Mouse (Mus musculus): Measurements from ENCODE around the gene Drd5. TPM values are rescaled to one million over a fixed set of nuclear protein-coding genes. Genes with fewer than 3 reads are reported as not detected.

The Drd5 gene
- polyA plus RNA-seq, 1 experiment from 2014 or later: 0.27 TPM

DNA sequence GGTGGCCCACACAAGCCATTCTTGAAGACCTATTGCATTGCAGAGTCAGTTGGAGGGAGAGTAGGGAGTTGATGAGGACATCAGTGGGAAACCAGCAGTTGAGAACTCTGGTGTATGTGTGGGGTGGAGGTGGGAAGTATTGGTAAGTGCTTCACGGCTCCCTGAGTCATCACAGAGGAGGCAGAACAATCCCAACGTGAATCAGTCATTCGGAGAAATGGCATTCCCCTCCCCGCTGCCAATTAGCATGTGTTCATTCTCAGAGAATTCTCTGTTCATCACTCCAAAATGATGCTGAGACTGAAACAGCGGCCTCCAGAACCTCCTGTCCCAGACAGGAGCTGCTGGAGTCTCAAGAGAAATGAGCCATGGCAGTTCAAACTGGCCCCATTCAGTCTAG, 45.2 kb downstream of the Drd5 start:
- no peaks in the 10 kb centered on the region for H3K27me3 ChIP-seq (ENCODE audit: control insufficient read depth, insufficient read depth, low read length)
- H3K27ac ChIP-seq (replicated peaks; ENCODE audit: low read depth, low read length): no peak overlapping the region
- DNase-seq (ENCODE audit: low spot score) (no peak), ATAC-seq (replicated peaks; ENCODE audit: insufficient number of reproducible peaks, low FRiP score, low TSS enrichment, low read depth) (no peak)
- no peak overlapping the region for H3K4me2 ChIP-seq (ENCODE audit: low read depth, low read length)
- peaks cover 7% of the 10 kb centered on the region; the same call in 1 of the 2 replicates for H3K4me1 ChIP-seq (ENCODE audit: control insufficient read depth, insufficient read depth, low read length)
- 90% methylated on average over 5 of the region's 5 CpGs for WGBS
- no peaks in the 10 kb centered on the region for H3K36me3 ChIP-seq (replicated peaks; ENCODE audit: control insufficient read depth, insufficient read depth, low read depth, low read length)
- H3K9ac ChIP-seq (replicated peaks; ENCODE audit: low read length): no peak overlapping the region
- H3K9me3 ChIP-seq (replicated peaks; ENCODE audit: control insufficient read depth, low read length): no peaks in the 10 kb centered on the region
- H3K4me3 ChIP-seq (ENCODE audit: low read depth, low read length): no peak overlapping the region

GRCm38 (mm10) chr5:38365521-38365920, 46.4 kb downstream of the Drd5 start:
- DNase-seq (ENCODE audit: low spot score) (no peak), ATAC-seq (replicated peaks; ENCODE audit: insufficient number of reproducible peaks, low FRiP score, low TSS enrichment, low read depth) (no peak)
- Histone ChIP-seq H3K9ac (replicated peaks; ENCODE audit: low read length) (no peak overlapping the region), H3K4me1 (ENCODE audit: control insufficient read depth, insufficient read depth, low read length) (peaks cover 7% of the 10 kb centered on the region; the same call in 1 of the 2 replicates), H3K9me3 (replicated peaks; ENCODE audit: control insufficient read depth, low read length) (no peaks in the 10 kb centered on the region), H3K4me3 (ENCODE audit: low read depth, low read length) (no peak overlapping the region), H3K27ac (replicated peaks; ENCODE audit: low read depth, low read length) (no peak overlapping the region), H3K36me3 (replicated peaks; ENCODE audit: control insufficient read depth, insufficient read depth, low read depth, low read length) (no peaks in the 10 kb centered on the region), H3K4me2 (ENCODE audit: low read depth, low read length) (no peak overlapping the region), H3K27me3 (ENCODE audit: control insufficient read depth, insufficient read depth, low read length) (no peaks in the 10 kb centered on the region)
- WGBS: 48% methylated on average over 2 of the region's 2 CpGs

DNA sequence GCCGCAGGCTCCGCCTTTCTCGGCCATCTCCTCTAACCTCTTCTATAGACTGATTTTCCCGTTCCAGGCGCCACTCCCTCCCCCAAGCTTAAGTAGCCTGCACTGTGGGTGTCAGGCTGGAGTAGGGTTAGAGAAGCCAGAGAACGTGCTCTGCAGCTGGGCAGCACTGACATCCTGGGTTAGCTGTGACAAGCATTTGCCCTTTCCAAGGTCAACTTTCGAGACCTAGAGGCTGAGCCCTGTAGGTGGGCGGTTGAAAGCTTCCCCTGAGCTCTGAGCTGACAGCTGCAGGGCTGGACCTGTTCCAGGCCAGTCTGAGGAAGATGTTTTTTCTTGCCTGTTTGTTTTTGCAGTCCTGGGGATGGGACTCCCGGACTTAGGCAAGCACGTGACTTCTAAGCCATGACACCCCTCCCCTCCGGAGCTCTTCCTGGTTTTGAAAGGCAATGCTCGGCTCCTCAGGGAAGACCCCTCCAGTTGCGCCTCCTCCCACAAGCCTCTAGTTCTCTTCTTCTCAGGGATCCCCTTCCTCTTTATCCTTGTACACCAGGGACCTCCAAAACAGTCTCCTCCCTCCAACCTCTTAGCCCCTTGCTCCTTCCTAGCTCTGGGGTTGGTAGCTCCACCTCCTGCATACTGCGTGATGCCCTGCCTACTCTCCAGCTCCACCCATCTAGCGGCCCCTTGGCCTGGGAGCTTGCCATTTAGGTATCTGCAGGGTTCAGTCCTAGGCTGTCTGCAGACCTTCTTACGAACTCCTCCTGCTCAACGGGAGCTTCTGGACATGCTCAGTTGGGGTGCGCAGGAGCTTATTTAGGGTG, 47.7 kb downstream of the Drd5 start:
- H3K9me3 ChIP-seq (replicated peaks; ENCODE audit: control insufficient read depth, low read length): no peaks in the 10 kb centered on the region
- no peaks in the 10 kb centered on the region for H3K36me3 ChIP-seq (replicated peaks; ENCODE audit: control insufficient read depth, insufficient read depth, low read depth, low read length)
- peak overlapping the region; percentile 5 for H3K4me3 ChIP-seq (ENCODE audit: low read depth, low read length)
- no peak overlapping the region for H3K27ac ChIP-seq (replicated peaks; ENCODE audit: low read depth, low read length)
- peak overlapping the region; percentile 56 for H3K4me2 ChIP-seq (ENCODE audit: low read depth, low read length)
- H3K9ac ChIP-seq (replicated peaks; ENCODE audit: low read length): peak overlapping the region; percentile 15; the same call in 1 of the 2 replicates
- WGBS: 9% methylated on average over 18 of the region's 18 CpGs
- H3K4me1 ChIP-seq (ENCODE audit: control insufficient read depth, insufficient read depth, low read length): peaks cover 7% of the 10 kb centered on the region; the same call in 1 of the 2 replicates
- H3K27me3 ChIP-seq (ENCODE audit: control insufficient read depth, insufficient read depth, low read length): no peaks in the 10 kb centered on the region
- DNase-seq (ENCODE audit: low spot score): peak; percentile 48
- peak; percentile 72 for ATAC-seq (replicated peaks; ENCODE audit: insufficient number of reproducible peaks, low FRiP score, low TSS enrichment, low read depth)

DNA sequence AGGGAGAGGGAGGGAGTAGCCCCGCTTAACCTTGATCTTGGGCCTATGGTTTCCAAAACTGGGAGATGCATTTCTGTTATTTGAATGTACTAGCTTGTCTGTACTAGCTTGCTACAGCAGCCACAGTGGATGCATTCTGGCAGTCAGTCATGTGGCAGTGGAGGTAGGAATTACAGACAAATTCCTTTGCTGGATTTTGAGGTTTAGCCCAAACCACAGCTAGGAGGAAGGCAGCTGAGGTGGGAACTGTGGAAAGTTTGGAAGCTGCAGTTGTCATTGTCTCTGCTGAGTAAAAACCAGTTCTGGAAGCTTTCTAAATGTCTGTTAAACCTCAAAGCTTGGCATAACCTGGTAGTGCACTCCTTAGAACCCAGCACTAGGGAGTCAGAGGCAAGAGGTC, 52.1 kb downstream of the Drd5 start:
- Histone ChIP-seq H3K9me3 (replicated peaks; ENCODE audit: control insufficient read depth, low read length) (no peaks in the 10 kb centered on the region), H3K4me3 (ENCODE audit: low read depth, low read length) (no peak overlapping the region), H3K4me2 (ENCODE audit: low read depth, low read length) (no peak overlapping the region), H3K27ac (replicated peaks; ENCODE audit: low read depth, low read length) (no peak overlapping the region), H3K4me1 (ENCODE audit: control insufficient read depth, insufficient read depth, low read length) (peaks cover 6% of the 10 kb centered on the region; the same call in 1 of the 2 replicates), H3K9ac (replicated peaks; ENCODE audit: low read length) (no peak overlapping the region), H3K27me3 (ENCODE audit: control insufficient read depth, insufficient read depth, low read length) (no peaks in the 10 kb centered on the region), H3K36me3 (replicated peaks; ENCODE audit: control insufficient read depth, insufficient read depth, low read depth, low read length) (no peaks in the 10 kb centered on the region)
- ATAC-seq (replicated peaks; ENCODE audit: insufficient number of reproducible peaks, low FRiP score, low TSS enrichment, low read depth): no peak
- WGBS: 67% methylated on average over 1 of the region's 1 CpGs
- no peak for DNase-seq (ENCODE audit: low spot score)

Other genes starting within 250 kb of the Drd5 start
- gene Nsg1, start 159.5 kb upstream of the Drd5 start, polyA plus RNA-seq (2014; fragmentation: Nextera tagmentation; extraction: Ambion mirVana): 59.6 and 67.5 TPM in 2 replicates
- 12.1 and 13.4 TPM in 2 replicates for gene Zbtb49, start 98.9 kb upstream of the Drd5 start, polyA plus RNA-seq (2014; fragmentation: Nextera tagmentation; extraction: Ambion mirVana)
- 149 and 164 TPM in 2 replicates for gene Lyar, start 98.9 kb upstream of the Drd5 start, polyA plus RNA-seq (2014; fragmentation: Nextera tagmentation; extraction: Ambion mirVana)
- gene Tmem128, start 59.2 kb upstream of the Drd5 start, polyA plus RNA-seq (2014; fragmentation: Nextera tagmentation; extraction: Ambion mirVana): 83.6 and 86.1 TPM in 2 replicates
- gene Otop1, start 43.4 kb upstream of the Drd5 start, polyA plus RNA-seq (2014; fragmentation: Nextera tagmentation; extraction: Ambion mirVana): 0.13 and 0.21 TPM in 2 replicates
- 0.33 and 0.46 TPM in 2 replicates for gene Slc2a9, start 183.8 kb downstream of the Drd5 start, polyA plus RNA-seq (2014; fragmentation: Nextera tagmentation; extraction: Ambion mirVana)
- gene Wdr1, start 243.9 kb downstream of the Drd5 start, polyA plus RNA-seq (2014; fragmentation: Nextera tagmentation; extraction: Ambion mirVana): 227 and 231 TPM in 2 replicates